Mouse (Mus musculus) hindbrain, embryonic 11.5 days (tissue): ENCODE measurements around the gene Mecom. TPM values are rescaled to one million over a fixed set of nuclear protein-coding genes. Genes with fewer than 3 reads are reported as not detected.
A peak's percentile ranks its signal among the peaks of the same experiment; 100 is the strongest.

Experiments
- ATAC-seq: fragments of 200-750 bp; cut with Nextera tagmentation; 2 replicates; pipeline ENCODE4 v1.8.0; 2017; ENCODE audit warnings: mild to moderate bottlenecking, moderate TSS enrichment, moderate library complexity; ENCODE audit not compliant: low FRiP score
- DNase-seq: peaks from one replicate; pipeline ENCODE4 v3.0.0-alpha.2; 2015; ENCODE audit warnings: low spot score
- H3K27ac ChIP-seq: fragments of 300-500 bp; sonication (generic); 2 replicates; pipeline ENCODE4 v1.5.1; 2014; ENCODE audit warnings: mild to moderate bottlenecking, low read depth, low read length
- H3K27me3 ChIP-seq: fragments of 300-500 bp; sonication (generic); 2 replicates; pipeline ENCODE4 v1.6.1; 2014; ENCODE audit warnings: mild to moderate bottlenecking, low read length, moderate library complexity, mixed read lengths; ENCODE audit not compliant: control insufficient read depth, insufficient read depth
- H3K36me3 ChIP-seq: fragments of 300-500 bp; sonication (generic); 2 replicates; pipeline ENCODE4 v1.6.1; 2014; ENCODE audit warnings: mild to moderate bottlenecking, low read length, moderate library complexity, mixed read lengths; ENCODE audit not compliant: control insufficient read depth, insufficient read depth
- H3K4me1 ChIP-seq: fragments of 300-500 bp; sonication (generic); replicated peaks from 2 replicates; pipeline ENCODE4 v1.6.1; 2014; ENCODE audit warnings: low read length, mixed read lengths; ENCODE audit not compliant: control insufficient read depth, insufficient read depth
- H3K4me2 ChIP-seq: fragments of 300-500 bp; sonication (generic); replicated peaks from 2 replicates; pipeline ENCODE4 v1.6.1; 2014; ENCODE audit warnings: mild to moderate bottlenecking, low read depth, low read length
- H3K4me3 ChIP-seq: fragments of 300-500 bp; sonication (generic); 2 replicates; pipeline ENCODE4 v1.5.1; 2014; ENCODE audit warnings: low read depth, low read length
- H3K9ac ChIP-seq: fragments of 300-500 bp; sonication (generic); 2 replicates; pipeline ENCODE4 v1.6.1; 2014; ENCODE audit warnings: low read depth, low read length
- H3K9me3 ChIP-seq: fragments of 300-500 bp; sonication (generic); 2 replicates; pipeline ENCODE4 v1.6.1; 2016; ENCODE audit warnings: low read length; ENCODE audit not compliant: control insufficient read depth
- WGBS: fragments of 180-500 bp; shearing (Covaris S2); extraction: QIAGEN DNeasy Blood & Tissue Kit; methylation state at CpG from one replicate; pipeline ENCODE4 v1.1.7; 2014; 5-methylcytosine and 5-hydroxymethylcytosine counted together
- polyA plus RNA-seq: library from polyadenylated mRNA; unstranded; fragments of >200 nt; fragmentation: Nextera tagmentation; extraction: Ambion mirVana; gene quantifications from 2 replicates; pipeline ENCODE4 v1.2.1, GENCODE M21; 2014

The Mecom gene
- polyA plus RNA-seq, 1 experiment from 2014 or later: 44.3 TPM

- Histone ChIP-seq H3K27ac (no peak overlapping the region), H3K4me3 (no peak overlapping the region), H3K9ac (no peak overlapping the region), H3K4me1 (no peaks in the 10 kb centered on the region), H3K9me3 (no peaks in the 10 kb centered on the region), H3K4me2 (no peak overlapping the region), H3K27me3 (no peaks in the 10 kb centered on the region), H3K36me3 (no peaks in the 10 kb centered on the region)
- ATAC-seq (no peak), DNase-seq (no peak)
- WGBS: 45% methylated on average over 1 of the region's 1 CpGs
These were observed 441.9 kb downstream of the Mecom start for GRCm38 (mm10) chr3:30105859-30106258.

- Histone ChIP-seq H3K9me3 (no peaks in the 10 kb centered on the region), H3K4me3 (no peak overlapping the region), H3K4me2 (no peak overlapping the region), H3K27ac (no peak overlapping the region; the same call in 1 of the 2 replicates), H3K27me3 (no peaks in the 10 kb centered on the region), H3K4me1 (no peaks in the 10 kb centered on the region), H3K9ac (no peak overlapping the region), H3K36me3 (no peaks in the 10 kb centered on the region)
- peak; percentile 40 for DNase-seq
- WGBS: 49% methylated on average over 15 of the region's 15 CpGs
- no peak for ATAC-seq
These were observed 442.5 kb downstream of the Mecom start for GRCm38 (mm10) chr3:30105194-30105823.

GRCm38 (mm10) chr3:30104515-30105098, 443.2 kb downstream of the Mecom start:
- DNase-seq (no peak), ATAC-seq (no peak)
- no peak overlapping the region for H3K4me3 ChIP-seq
- no peaks in the 10 kb centered on the region for H3K36me3 ChIP-seq
- 54% methylated on average over 4 of the region's 4 CpGs for WGBS
- H3K9me3 ChIP-seq: no peaks in the 10 kb centered on the region
- H3K9ac ChIP-seq: no peak overlapping the region
- no peaks in the 10 kb centered on the region for H3K4me1 ChIP-seq
- no peak overlapping the region for H3K4me2 ChIP-seq
- no peak overlapping the region for H3K27ac ChIP-seq
- H3K27me3 ChIP-seq: no peaks in the 10 kb centered on the region

- no peaks in the 10 kb centered on the region for H3K27me3 ChIP-seq
- no peak for ATAC-seq
- H3K27ac ChIP-seq: no peak overlapping the region
- 72% methylated on average over 4 of the region's 4 CpGs for WGBS
- no peak for DNase-seq
- H3K9ac ChIP-seq: no peak overlapping the region
- no peaks in the 10 kb centered on the region for H3K4me1 ChIP-seq
- no peaks in the 10 kb centered on the region for H3K9me3 ChIP-seq
- no peak overlapping the region for H3K4me3 ChIP-seq
- H3K36me3 ChIP-seq: no peaks in the 10 kb centered on the region
- no peak overlapping the region for H3K4me2 ChIP-seq
These were observed 446.7 kb downstream of the Mecom start for GRCm38 (mm10) chr3:30101146-30101545.

GRCm38 (mm10) chr3:30097713-30098112, 450.1 kb downstream of the Mecom start:
- H3K9ac ChIP-seq: no peak overlapping the region
- H3K27ac ChIP-seq: no peak overlapping the region
- H3K27me3 ChIP-seq: no peaks in the 10 kb centered on the region
- WGBS: 83% methylated on average over 3 of the region's 3 CpGs
- no peak overlapping the region for H3K4me2 ChIP-seq
- no peaks in the 10 kb centered on the region for H3K4me1 ChIP-seq
- H3K36me3 ChIP-seq: no peaks in the 10 kb centered on the region
- DNase-seq: no peak
- ATAC-seq: no peak
- H3K9me3 ChIP-seq: no peaks in the 10 kb centered on the region
- no peak overlapping the region for H3K4me3 ChIP-seq

GRCm38 (mm10) chr3:30097129-30097528, 450.7 kb downstream of the Mecom start:
- Histone ChIP-seq H3K4me1 (no peaks in the 10 kb centered on the region), H3K27me3 (no peaks in the 10 kb centered on the region), H3K27ac (no peak overlapping the region), H3K36me3 (no peaks in the 10 kb centered on the region), H3K4me2 (no peak overlapping the region), H3K9ac (no peak overlapping the region), H3K4me3 (no peak overlapping the region), H3K9me3 (no peaks in the 10 kb centered on the region)
- DNase-seq (no peak), ATAC-seq (no peak)
- 69% methylated on average over 4 of the region's 4 CpGs for WGBS

GRCm38 (mm10) chr3:30093005-30093404, 454.8 kb downstream of the Mecom start:
- Histone ChIP-seq H3K9me3 (no peaks in the 10 kb centered on the region), H3K4me1 (no peaks in the 10 kb centered on the region), H3K27me3 (no peaks in the 10 kb centered on the region), H3K4me3 (no peak overlapping the region), H3K36me3 (no peaks in the 10 kb centered on the region), H3K9ac (no peak overlapping the region), H3K27ac (no peak overlapping the region), H3K4me2 (no peak overlapping the region)
- ATAC-seq (no peak), DNase-seq (no peak)
- 84% methylated on average over 1 of the region's 1 CpGs for WGBS

- Histone ChIP-seq H3K4me2 (no peak overlapping the region), H3K4me1 (no peaks in the 10 kb centered on the region), H3K27ac (no peak overlapping the region), H3K4me3 (no peak overlapping the region), H3K9me3 (no peaks in the 10 kb centered on the region), H3K27me3 (no peaks in the 10 kb centered on the region), H3K9ac (no peak overlapping the region), H3K36me3 (no peaks in the 10 kb centered on the region)
- no peak for ATAC-seq
- 88% methylated on average over 7 of the region's 7 CpGs for WGBS
- no peak for DNase-seq
These were observed 455.3 kb downstream of the Mecom start for GRCm38 (mm10) chr3:30092481-30092880.

GRCm38 (mm10) chr3:30091860-30092259, 455.9 kb downstream of the Mecom start:
- ATAC-seq (no peak), DNase-seq (no peak)
- no peak overlapping the region for H3K9ac ChIP-seq
- no peaks in the 10 kb centered on the region for H3K4me1 ChIP-seq
- WGBS: 78% methylated on average over 3 of the region's 3 CpGs
- H3K27ac ChIP-seq: no peak overlapping the region
- no peaks in the 10 kb centered on the region for H3K9me3 ChIP-seq
- no peaks in the 10 kb centered on the region for H3K27me3 ChIP-seq
- no peaks in the 10 kb centered on the region for H3K36me3 ChIP-seq
- H3K4me3 ChIP-seq: no peak overlapping the region
- no peak overlapping the region for H3K4me2 ChIP-seq
